Mouse (Mus musculus): ENCODE measurements at regions not wholly inside any gene's neighbourhood (a gene's known extent, or its start where the extent isn't known, plus 50 kb on each side); places are given as distances from the start of the nearest gene placed in this dataset.

- no peaks in the 10 kb centered on the region for H3K36me3 ChIP-seq
- no peak overlapping the region for H3K4me3 ChIP-seq
- no peak overlapping the region for H3K27ac ChIP-seq
- 65% methylated on average over 2 of the region's 2 CpGs for WGBS
- H3K9ac ChIP-seq: no peak overlapping the region
- no peaks in the 10 kb centered on the region for H3K27me3 ChIP-seq
- H3K4me2 ChIP-seq: no peak overlapping the region
- no peak for ATAC-seq (ENCODE audit: borderline replicate concordance, extremely low read depth, low FRiP score, low TSS enrichment)
- H3K9me3 ChIP-seq: no peaks in the 10 kb centered on the region
- no peaks in the 10 kb centered on the region for H3K4me1 ChIP-seq
Observed at GRCm38 (mm10) chr4:90996388-90997092, 404.0 kb downstream of the Elavl2 start.

DNA sequence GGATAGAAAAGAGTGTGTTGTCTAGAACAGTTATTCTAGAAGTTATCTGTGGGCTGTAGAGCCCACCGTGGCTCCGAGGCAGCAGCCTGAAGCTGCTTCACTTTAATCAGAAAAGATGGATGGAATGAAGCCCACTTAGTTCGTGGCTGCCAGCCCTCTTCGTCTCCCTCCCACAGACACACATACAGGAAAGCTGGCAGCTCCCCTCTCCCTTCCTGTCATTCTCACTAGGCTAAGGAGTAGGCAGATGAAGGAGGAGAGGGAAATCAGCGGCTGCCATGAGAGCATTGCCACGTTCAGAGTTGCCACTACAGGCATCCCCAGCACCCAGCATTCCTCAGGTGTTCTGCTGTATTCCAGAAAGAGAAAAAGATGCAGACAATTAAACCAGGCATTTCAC is 435.9 kb downstream of the Elavl2 start:
- H3K4me2 ChIP-seq: no peak overlapping the region
- H3K27me3 ChIP-seq: no peaks in the 10 kb centered on the region
- no peak for ATAC-seq (ENCODE audit: borderline replicate concordance, extremely low read depth, low FRiP score, low TSS enrichment)
- H3K9me3 ChIP-seq: no peaks in the 10 kb centered on the region
- no peak overlapping the region for H3K27ac ChIP-seq
- 37% methylated on average over 6 of the region's 6 CpGs for WGBS
- H3K4me1 ChIP-seq: no peaks in the 10 kb centered on the region
- no peak overlapping the region for H3K9ac ChIP-seq
- H3K4me3 ChIP-seq: no peak overlapping the region
- no peaks in the 10 kb centered on the region for H3K36me3 ChIP-seq

GRCm38 (mm10) chr4:90943687-90944385 is 456.7 kb downstream of the Elavl2 start:
- H3K9me3 ChIP-seq: no peaks in the 10 kb centered on the region
- WGBS: 73% methylated on average over 4 of the region's 4 CpGs

GRCm38 (mm10) chr4:90917312-90918107 is 483.1 kb downstream of the Elavl2 start:
- Histone ChIP-seq H3K4me3 (no peak overlapping the region), H3K9me3 (no peaks in the 10 kb centered on the region), H3K36me3 (no peaks in the 10 kb centered on the region), H3K27ac (no peak overlapping the region), H3K9ac (no peak overlapping the region), H3K4me1 (no peaks in the 10 kb centered on the region), H3K27me3 (no peaks in the 10 kb centered on the region), H3K4me2 (no peak overlapping the region)
- 66% methylated on average over 6 of the region's 6 CpGs for WGBS
- no peak for ATAC-seq (ENCODE audit: borderline replicate concordance, extremely low read depth, low FRiP score, low TSS enrichment)

More at GRCm38 (mm10) chr4:90943687-90944385, 456.7 kb downstream of the Elavl2 start:
- Histone ChIP-seq H3K4me2 (no peak overlapping the region), H3K27me3 (no peaks in the 10 kb centered on the region), H3K9ac (no peak overlapping the region), H3K36me3 (no peaks in the 10 kb centered on the region), H3K4me1 (no peaks in the 10 kb centered on the region), H3K4me3 (no peak overlapping the region), H3K27ac (no peak overlapping the region)
- ATAC-seq (ENCODE audit: borderline replicate concordance, extremely low read depth, low FRiP score, low TSS enrichment): no peak

- ATAC-seq (ENCODE audit: borderline replicate concordance, extremely low read depth, low FRiP score, low TSS enrichment): no peak
- no peak overlapping the region for H3K4me3 ChIP-seq
- no peaks in the 10 kb centered on the region for H3K9me3 ChIP-seq
- H3K36me3 ChIP-seq: no peaks in the 10 kb centered on the region
- no peak overlapping the region for H3K9ac ChIP-seq
- H3K4me2 ChIP-seq: no peak overlapping the region
- 97% methylated on average over 1 of the region's 1 CpGs for WGBS
- H3K27me3 ChIP-seq: no peaks in the 10 kb centered on the region
- no peak overlapping the region for H3K27ac ChIP-seq
- no peaks in the 10 kb centered on the region for H3K4me1 ChIP-seq
Observed at GRCm38 (mm10) chr4:90906311-90906710, 494.3 kb downstream of the Elavl2 start.

- no peak overlapping the region for H3K4me2 ChIP-seq
- no peak for ATAC-seq (ENCODE audit: borderline replicate concordance, extremely low read depth, low FRiP score, low TSS enrichment)
Observed at GRCm38 (mm10) chr4:90868209-90868608, 532.4 kb downstream of the Elavl2 start.

GRCm38 (mm10) chr4:90860854-90861253 is 539.7 kb downstream of the Elavl2 start:
- no peak overlapping the region for H3K4me3 ChIP-seq
- no peak overlapping the region for H3K9ac ChIP-seq
- H3K36me3 ChIP-seq: no peaks in the 10 kb centered on the region
- H3K27ac ChIP-seq: no peak overlapping the region
- H3K4me2 ChIP-seq: no peak overlapping the region
- H3K27me3 ChIP-seq: no peaks in the 10 kb centered on the region
- no peak for ATAC-seq (ENCODE audit: borderline replicate concordance, extremely low read depth, low FRiP score, low TSS enrichment)
- 42% methylated on average over 2 of the region's 2 CpGs for WGBS
- no peaks in the 10 kb centered on the region for H3K9me3 ChIP-seq
- H3K4me1 ChIP-seq: no peaks in the 10 kb centered on the region

More at GRCm38 (mm10) chr4:90868209-90868608, 532.4 kb downstream of the Elavl2 start:
- Histone ChIP-seq H3K4me3 (no peak overlapping the region), H3K9ac (no peak overlapping the region), H3K36me3 (no peaks in the 10 kb centered on the region), H3K4me1 (no peaks in the 10 kb centered on the region), H3K27ac (no peak overlapping the region), H3K27me3 (no peaks in the 10 kb centered on the region), H3K9me3 (no peaks in the 10 kb centered on the region)
- WGBS: 46% methylated on average over 7 of the region's 7 CpGs

DNA sequence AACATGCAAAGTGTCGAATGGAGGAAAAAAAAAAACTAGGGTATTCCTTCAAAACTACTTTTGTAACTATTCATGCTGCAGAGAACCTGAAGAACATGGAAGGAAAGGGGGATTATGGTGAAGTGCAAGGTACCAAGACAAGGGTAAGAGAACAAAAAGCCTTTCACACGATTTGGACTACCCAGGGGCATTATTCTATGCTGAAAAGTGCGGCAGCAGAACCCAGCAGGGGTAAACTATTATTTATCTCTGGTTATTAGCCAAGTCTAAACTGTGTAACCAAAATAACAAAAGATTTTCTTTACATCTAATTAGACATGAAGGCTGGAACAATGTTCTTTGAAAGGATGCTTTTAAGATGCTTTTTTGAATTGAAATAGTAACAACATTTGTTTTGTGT is 560.8 kb downstream of the Elavl2 start:
- no peak overlapping the region for H3K9ac ChIP-seq
- ATAC-seq (ENCODE audit: borderline replicate concordance, extremely low read depth, low FRiP score, low TSS enrichment): no peak

DNA sequence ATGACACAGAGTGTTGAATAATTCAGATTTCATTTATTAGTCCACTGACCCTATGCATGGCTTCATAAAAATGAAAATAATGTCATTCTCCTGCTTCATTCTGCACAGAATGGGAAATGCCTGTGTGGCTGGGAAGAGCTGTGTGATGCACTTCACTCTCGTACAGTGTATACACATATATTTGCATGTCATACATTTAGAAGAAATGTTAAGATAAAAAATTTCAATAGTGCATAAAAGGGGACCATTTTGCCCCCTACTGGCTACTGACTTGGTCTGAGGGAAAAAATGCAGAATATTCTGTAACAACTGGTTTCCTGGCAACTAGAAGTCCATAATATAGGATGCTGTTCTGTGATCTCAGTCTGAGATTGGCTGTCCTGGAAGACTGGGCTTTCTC is 580.5 kb downstream of the Zfp352 start:
- Histone ChIP-seq H3K4me2 (no peak overlapping the region), H3K27me3 (no peaks in the 10 kb centered on the region), H3K4me3 (no peak overlapping the region), H3K4me1 (no peaks in the 10 kb centered on the region), H3K27ac (no peak overlapping the region), H3K36me3 (no peaks in the 10 kb centered on the region), H3K9me3 (no peaks in the 10 kb centered on the region), H3K9ac (no peak overlapping the region)
- ATAC-seq (ENCODE audit: borderline replicate concordance, extremely low read depth, low FRiP score, low TSS enrichment): no peak
- 53% methylated on average over 1 of the region's 1 CpGs for WGBS

More for the DNA sequence above, 560.8 kb downstream of the Elavl2 start:
- Histone ChIP-seq H3K27me3 (no peaks in the 10 kb centered on the region), H3K4me2 (no peak overlapping the region), H3K4me3 (no peak overlapping the region), H3K9me3 (no peaks in the 10 kb centered on the region), H3K36me3 (no peaks in the 10 kb centered on the region), H3K27ac (no peak overlapping the region), H3K4me1 (no peaks in the 10 kb centered on the region)
- 61% methylated on average over 3 of the region's 3 CpGs for WGBS

DNA sequence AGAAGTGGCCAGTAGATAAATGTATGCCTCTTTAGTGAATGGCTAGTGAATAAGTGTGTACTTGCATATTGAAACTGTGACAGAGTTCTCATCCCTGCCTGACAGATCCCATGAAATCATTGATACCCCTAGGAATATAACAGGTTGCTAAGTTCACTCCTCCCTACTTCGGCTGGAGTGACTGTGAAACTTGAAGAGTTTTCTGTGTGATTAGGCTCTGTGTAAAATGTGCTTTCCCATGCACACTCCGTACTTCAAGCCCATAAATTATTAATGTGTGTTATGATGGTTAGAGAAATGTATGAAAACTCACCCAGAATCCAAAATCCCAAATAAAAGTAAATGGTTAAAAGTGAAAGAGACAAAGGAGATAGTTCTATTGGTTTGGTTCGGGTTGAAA is 580.0 kb downstream of the Zfp352 start:
- H3K4me3 ChIP-seq: no peak overlapping the region
- H3K9me3 ChIP-seq: no peaks in the 10 kb centered on the region
- ATAC-seq (ENCODE audit: borderline replicate concordance, extremely low read depth, low FRiP score, low TSS enrichment): no peak
- no peak overlapping the region for H3K4me2 ChIP-seq
- no peak overlapping the region for H3K9ac ChIP-seq
- no peaks in the 10 kb centered on the region for H3K4me1 ChIP-seq
- no peak overlapping the region for H3K27ac ChIP-seq
- no peaks in the 10 kb centered on the region for H3K36me3 ChIP-seq
- 62% methylated on average over 3 of the region's 3 CpGs for WGBS
- no peaks in the 10 kb centered on the region for H3K27me3 ChIP-seq

DNA sequence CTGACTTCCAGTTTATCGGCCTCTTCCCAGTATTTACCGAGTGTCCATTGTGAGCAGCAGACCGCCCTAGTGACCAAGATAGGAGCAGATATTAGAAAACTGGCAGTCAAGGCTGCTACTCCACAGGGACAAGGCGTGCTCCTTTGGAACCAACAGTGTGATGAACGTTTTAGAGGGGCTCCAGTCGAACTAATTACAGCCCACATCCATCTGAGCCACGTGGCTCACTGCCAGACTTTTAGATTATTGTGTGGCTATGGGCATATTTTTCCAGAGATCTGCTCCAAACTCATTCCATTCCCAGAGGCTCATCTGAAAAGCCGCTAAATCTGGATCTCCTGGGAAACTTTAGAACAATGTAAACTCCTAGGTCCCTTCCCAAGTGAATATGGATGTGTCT is 578.9 kb downstream of the Zfp352 start:
- Histone ChIP-seq H3K36me3 (no peaks in the 10 kb centered on the region), H3K4me2 (no peak overlapping the region), H3K9me3 (no peaks in the 10 kb centered on the region), H3K4me1 (no peaks in the 10 kb centered on the region), H3K27me3 (no peaks in the 10 kb centered on the region), H3K4me3 (no peak overlapping the region), H3K27ac (no peak overlapping the region), H3K9ac (no peak overlapping the region)
- 64% methylated on average over 8 of the region's 8 CpGs for WGBS
- ATAC-seq (ENCODE audit: borderline replicate concordance, extremely low read depth, low FRiP score, low TSS enrichment): no peak

All from lung, embryonic 15.5 days (tissue).